Mouse (Mus musculus) ES-E14 (cell line): ENCODE results near the gene 1700025C18Rik.

ENCODE experiments used
- CHD2 ChIP-seq: IDR thresholded peaks from 2 replicates; pipeline ENCODE4 v1.6.1; 2014; ENCODE audit warnings: mild to moderate bottlenecking, low read depth, low read length, inconsistent platforms
- HCFC1 ChIP-seq: IDR thresholded peaks from 2 replicates; pipeline ENCODE4 v1.6.1; 2012; ENCODE audit warnings: low read length, inconsistent platforms, borderline replicate concordance; ENCODE audit not compliant: insufficient read depth
- MAFK ChIP-seq: IDR thresholded peaks from 2 replicates; pipeline ENCODE4 v1.6.1; 2014; ENCODE audit warnings: mild to moderate bottlenecking, low read depth, low read length, inconsistent platforms; ENCODE audit not compliant: insufficient read depth
- ZC3H11A ChIP-seq: IDR thresholded peaks from 2 replicates; pipeline ENCODE4 v1.6.1; 2012; ENCODE audit warnings: low read depth, mild to moderate bottlenecking, inconsistent platforms, low read length, borderline replicate concordance
- ZNF384 ChIP-seq: IDR thresholded peaks from 2 replicates; pipeline ENCODE4 v1.6.1; 2012; ENCODE audit warnings: low read depth, low read length, inconsistent platforms

DNA sequence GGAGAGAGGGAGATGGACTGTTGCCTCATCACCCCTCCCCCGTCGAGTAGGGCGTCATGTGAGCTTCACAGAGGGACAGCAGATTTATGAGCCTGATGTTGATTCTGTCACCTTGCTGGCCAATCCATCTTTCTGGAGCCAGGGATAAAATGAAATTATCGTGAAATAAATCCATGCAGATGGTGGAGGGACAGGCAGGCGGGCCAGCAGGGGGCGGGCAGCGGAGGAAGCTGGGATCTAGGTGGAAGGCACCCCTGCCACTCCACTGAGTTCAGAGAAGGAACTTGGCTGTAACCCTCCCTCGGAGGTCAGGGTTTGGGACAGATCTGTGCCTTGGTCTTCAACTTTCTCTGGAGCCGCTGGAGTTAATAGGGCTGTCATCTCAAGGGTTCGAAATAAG, 11.9 kb downstream of the 1700025C18Rik start:
- TF ChIP-seq MAFK (no peak), HCFC1 (no peak), CHD2 (no peak), ZC3H11A (no peak), ZNF384 (no peak)
